Mouse (Mus musculus) activated CD4-positive, CD25-positive, alpha-beta regulatory T cell, adult 4 months (primary cell): ENCODE data around the gene Dlg4. TPM values are rescaled to one million over a fixed set of nuclear protein-coding genes. Genes with fewer than 3 reads are reported as not detected.

Source experiments
- ATAC-seq: one replicate; pipeline ENCODE4 v1.8.0; 2017
- polyA plus RNA-seq, 2 experiments: library from polyadenylated mRNA; unstranded; fragments of 100-300 nt; shearing (Covaris generic); gene quantifications; one replicate each; pipeline ENCODE4 v1.2.1; 2017

The Dlg4 gene
- polyA plus RNA-seq, 2 experiments from 2014 or later, result 9.7 to 11.6 TPM

DNA sequence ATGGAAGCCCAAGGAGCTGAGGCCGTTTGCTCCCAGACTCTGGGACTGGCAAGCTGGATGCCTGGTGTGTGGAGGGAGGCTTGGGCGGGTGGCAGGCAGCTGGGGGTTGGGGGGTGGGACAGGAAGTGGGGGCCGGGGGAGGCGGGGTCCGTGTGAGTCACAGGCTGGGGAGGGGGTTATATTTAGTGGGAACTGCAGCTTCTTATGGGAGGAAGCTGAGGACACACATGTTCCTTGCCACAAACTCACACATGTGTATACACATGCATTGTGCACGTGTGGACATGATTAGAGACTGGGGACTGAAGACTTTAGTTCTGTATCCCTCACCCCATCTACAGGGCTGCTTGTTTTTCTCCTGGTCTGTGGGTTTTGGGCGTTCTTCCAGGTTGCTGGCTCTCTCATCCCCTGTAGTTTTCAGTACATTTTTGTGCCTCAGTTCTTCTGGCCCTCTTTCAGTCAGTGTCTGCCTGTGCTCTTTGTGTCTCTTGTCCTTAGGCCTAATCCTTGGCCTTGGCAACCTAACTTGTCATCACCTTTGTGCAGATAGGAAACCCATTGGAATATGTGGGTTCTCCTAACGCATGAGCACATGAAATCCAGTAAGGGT is 3.4 kb downstream of the Dlg4 start:
- ATAC-seq, result no peak

DNA sequence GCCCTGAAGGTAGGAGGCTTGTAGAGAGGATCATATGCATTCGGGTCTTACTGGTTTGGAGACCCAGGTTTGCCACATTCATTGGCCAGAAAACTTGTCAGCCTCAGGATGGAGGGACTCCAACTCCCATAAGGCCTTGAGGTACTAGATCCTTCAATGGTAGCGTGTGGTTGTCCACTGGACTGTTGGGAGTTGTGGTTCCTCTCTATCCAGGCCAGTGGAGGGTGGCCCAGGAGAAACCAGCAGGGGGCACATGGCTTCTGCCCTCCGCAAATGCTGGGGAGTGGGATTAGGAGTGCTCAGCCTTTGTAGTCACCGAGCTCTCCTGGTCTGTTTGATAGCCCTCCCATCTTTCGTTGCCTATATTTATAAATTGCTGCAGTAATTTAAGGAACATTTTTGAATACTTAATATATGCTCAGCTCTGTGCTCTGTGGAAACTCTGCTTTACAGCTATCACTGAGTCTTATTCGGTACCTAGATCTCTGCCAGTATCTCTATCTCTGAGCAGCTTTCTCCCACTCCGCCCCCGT is 4.1 kb downstream of the Dlg4 start:
- ATAC-seq, result peak; percentile 70

DNA sequence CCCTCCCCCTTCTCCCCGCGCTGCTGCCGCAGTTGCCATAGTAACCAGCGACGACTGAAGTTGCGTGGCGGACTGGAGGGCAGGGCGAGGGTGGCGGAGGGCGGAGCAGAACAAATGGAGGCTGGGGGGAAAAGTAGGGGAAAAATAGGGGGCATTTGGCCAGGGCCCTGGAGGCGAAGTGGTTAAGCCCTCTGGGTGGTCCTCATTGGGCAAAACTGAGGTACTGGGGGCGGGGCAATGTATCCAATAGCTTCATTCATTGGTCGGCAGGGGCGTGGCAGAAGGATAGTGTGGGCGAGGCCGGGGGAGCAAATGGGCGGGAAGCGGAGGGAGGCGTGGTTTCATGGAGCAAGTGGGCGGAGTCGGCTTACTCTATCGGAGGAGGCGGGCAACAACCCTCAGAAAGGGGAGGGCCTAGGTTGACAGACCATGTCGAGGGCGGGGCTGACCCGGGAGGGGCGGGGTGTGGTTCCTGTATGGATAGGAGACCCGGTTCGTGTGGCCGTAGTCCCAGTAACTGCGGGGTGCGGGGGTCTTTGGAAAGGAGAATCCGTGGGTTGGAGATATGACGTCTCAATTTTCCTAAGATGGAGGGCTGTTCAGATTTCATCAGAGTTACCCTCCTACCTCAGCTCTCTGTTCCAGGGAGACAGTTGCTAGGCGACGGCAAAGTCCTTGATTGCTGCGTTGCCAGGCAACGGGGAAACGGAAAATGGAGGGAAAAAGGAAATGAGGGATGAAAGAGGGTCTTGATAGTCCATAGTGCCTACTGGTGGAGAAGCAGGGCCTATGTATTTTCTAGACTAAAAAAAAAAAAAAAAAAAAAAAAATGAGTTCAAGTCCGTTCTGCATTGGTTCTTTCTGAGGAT is 4.8 kb downstream of the Dlg4 start:
- peak; percentile 67 for ATAC-seq

DNA sequence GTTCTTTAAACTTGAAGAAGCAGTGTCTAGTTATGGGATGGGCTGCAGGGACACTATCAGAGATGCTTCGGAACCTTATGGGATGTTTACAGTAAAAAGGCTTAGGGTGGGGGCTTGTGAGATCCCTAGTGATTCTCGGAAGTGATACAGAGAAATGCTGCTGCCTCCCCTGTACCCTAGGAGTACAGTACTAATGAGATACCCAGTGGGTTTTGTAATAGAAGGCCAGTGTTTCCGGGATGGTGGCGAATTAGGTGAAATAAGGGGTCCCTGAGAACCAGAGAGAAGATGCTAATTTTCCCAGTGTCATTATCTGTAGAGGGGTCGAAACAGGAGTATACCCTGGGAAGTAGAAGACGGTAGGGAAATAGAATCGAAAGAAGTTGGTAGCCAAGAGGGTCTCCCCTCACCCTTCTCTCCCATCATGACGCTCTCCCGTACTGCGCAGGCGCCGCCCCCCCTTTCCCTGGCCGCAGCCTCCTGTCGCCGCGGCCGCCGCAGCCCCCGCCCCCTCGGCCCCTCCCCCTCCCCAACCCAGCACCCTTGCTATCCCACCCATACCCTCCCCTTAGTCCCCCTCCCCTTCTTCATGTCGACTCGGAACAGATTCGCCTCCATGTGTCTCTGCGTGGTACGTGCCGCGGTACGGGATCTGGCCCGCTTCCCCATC is 6.9 kb downstream of the Dlg4 start:
- no peak for ATAC-seq

DNA sequence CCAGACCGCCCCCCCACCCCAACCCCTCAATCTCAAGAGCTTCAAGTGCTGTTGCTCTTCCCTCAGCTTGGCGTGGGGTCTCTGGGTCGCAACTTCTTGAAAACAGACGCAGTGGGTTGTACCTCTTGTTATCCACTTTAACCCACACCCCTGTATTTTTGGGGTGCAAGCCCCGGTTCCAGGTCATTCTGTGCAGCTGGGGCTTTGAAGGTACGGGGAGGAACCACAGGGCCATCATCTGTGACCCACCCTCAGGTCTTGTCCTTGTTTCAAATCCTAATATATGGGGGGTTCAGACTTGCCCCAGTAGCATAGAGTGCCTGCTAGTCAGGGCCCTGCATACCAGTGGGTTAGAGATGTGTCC is 7.4 kb downstream of the Dlg4 start:
- no peak for ATAC-seq

DNA sequence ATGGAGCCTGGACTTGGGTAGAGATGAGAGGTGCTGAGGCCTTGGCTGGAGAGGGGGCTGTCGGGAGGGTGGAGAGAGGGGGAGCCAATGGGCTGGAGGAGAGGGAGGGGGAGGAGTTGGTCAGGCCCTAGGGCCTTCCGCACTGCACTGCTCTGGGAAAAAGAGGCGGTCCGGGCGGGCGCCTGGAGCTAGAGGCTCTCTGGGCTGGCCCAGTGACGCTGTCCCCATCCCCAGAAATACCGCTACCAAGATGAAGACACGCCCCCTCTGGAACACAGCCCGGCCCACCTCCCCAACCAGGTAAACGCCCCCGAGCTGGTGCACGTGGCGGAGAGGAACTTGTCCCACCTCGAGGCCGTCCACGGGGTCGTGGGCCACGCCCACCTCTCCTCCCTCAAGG is 9.9 kb downstream of the Dlg4 start:
- no peak for ATAC-seq

DNA sequence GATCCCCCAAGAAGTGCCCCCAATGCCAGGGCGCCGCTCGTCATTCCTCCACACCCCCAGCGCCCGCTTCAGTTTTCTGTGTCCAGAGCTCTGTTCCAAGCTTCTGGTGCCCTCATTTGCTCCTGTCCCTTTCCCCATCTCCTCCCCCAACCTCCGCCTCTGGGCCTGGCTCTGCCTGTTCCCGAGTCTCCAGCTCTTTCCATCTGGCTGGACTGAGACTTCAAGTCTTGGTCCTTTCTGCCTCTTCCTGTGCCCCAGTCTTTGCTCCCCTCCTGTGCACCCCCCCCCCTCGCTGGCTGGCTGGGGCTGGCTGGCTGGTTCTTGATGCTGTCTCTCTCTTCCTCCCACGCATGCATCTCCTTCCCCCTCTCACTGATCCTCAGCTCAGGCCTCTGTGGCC is 10.7 kb downstream of the Dlg4 start:
- no peak for ATAC-seq

DNA sequence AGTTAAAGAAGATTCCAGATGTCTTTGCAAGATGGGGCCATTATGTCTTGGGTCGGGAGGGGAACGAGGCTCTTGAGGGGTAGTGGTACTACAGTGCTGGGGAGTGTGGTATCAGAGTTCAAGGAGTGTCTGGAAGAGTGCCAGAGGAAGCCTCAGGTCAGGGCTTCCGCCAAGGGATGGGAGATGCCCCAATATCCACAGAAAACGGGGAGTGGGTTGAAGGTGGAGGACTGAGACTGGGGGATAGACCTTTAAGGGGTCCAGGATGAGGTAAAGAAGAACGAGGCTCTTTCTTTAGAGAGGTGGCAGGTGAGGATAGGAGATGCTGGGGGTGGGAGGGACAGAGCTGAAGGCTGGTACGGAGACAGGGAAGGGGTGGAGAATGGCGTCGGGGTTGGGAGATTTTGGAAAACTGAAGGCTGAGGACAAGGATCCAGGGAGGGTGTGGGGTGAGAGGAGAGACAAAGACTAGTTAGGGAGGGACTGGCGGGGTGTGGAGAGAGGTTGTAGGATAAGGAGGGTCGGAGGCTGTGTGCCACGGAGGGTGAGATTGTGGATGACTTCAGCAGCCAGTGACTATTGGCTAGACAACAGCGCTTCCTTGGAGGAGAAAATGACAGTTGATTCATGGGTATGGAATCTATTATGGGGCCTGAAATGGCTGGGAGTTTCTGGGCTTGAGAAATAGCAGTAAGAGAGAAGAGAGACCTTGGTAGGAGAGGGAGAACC is 11.8 kb downstream of the Dlg4 start:
- no peak for ATAC-seq

DNA sequence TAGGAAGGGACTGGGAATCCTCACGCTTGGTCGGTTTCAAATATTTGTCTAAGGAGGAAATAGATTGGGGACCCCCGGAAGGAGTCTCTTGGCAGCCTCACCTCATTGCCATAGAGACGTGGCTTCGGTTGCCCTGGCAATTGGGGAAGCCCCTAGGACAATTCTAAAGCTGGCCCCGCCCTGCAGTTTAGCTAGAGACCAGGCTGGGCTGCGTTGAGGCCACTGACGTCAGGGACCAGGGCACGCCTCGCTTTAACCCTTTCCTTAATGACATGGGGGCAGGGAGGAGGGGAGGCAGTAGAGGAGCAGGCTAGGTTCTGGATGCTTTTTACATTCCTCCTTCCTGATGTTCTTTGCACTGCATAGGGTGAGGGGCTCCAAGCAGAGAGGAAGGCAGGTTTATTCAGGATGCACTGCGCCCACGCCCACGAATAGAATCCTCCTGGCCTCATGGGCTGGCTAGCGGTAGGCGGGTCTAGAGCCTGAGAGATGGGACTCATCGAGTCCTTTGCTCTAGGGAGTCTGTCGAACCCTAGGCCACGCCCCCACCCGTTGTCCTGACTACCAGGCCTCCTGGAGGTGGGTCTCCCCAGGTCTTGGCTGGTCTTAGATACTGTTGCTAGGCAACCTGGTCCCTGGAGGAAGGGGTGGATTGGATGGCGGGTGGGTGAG is 12.5 kb downstream of the Dlg4 start:
- peak; percentile 85 for ATAC-seq

DNA sequence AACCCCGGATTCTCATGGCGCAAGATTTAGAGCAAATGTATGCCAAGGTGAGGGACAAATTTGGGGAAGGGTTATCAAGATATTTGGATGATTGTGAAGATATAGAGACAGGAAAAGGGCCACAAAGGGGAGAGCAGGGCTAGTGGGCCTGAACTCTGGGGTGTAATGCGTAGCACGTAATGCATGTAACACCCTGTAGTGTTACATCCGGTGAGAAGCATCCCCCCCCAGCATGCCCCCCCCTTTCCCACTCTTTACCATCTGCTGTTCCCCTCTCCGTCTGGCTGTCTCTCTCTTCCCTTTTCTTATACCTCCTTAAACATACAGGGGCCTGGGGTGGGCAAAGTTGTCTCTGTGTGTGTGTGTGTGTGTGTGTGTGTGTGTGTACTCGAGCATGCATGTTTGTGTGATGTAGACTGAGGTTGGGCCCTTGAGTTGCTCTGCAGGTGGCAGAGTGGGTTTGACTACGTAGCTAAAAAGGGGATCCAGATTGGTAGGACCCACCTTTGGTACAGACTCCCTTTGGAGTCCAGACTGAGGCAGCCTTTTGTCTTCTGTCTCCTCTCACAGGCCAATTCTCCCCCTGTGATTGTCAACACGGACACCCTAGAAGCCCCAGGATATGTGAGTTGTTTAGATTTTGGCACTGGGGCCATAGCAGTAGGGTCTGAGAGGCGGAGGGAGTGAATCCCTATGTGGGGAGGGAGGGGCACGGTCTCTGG is 13.2 kb downstream of the Dlg4 start:
- peak; percentile 37 for ATAC-seq

DNA sequence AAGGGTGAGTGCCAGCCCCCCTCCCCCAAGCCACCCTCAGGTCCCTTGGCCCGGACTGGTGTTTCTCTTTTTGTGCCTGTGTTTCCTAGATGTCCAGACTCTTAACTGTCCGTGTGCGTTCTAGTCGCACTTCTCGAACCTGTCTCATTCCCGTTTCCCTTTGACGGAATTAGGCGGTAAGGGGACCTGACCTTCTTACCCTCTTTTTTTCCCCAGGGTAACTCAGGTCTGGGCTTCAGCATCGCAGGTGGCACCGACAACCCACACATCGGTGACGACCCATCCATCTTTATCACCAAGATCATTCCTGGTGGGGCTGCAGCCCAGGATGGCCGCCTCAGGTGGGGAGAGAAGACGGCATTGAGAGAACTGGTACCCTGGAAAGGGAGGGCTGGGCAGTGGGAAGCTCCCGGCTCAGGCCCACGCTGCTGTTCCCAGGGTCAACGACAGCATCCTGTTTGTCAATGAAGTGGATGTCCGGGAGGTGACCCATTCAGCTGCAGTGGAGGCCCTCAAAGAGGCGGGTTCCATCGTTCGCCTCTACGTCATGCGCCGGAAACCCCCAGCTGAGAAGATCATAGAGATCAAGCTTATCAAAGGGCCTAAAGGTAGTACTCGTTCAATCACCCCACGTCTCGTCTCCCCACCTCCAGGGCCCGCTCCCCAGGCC is 14.0 kb downstream of the Dlg4 start:
- no peak for ATAC-seq

DNA sequence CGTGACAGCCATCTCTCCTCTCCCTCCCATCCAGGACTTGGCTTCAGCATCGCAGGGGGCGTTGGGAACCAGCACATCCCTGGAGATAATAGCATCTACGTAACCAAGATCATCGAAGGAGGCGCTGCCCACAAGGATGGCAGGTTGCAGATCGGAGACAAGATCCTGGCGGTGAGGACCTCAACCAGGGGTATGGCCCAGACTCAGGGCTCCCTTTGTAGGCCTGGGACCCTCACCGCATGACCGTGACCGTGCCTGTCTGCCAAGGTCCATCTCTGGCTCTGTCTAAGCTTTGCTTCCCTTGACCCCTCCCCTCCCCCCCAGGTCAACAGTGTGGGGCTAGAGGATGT is 14.6 kb downstream of the Dlg4 start:
- ATAC-seq, result no peak

DNA sequence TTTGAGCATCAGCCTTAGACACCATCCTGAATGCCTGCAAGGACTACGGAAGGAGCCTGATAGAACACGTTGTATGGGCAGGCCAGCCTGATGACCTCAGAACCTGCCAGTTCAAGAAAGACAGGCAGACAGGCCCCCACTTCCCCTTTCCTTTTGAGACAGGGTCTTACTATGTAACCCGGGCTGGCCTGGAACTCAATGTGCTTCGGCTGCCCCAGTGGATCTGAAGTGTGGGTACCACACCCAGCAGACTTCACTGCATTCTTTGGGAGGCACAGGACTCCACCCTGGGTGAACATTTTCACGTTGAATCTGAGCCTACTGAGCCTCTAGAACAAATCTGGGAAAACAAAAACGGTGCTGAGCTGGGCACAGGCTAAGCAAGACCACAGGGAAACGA is 21.4 kb downstream of the Dlg4 start:
- no peak for ATAC-seq

DNA sequence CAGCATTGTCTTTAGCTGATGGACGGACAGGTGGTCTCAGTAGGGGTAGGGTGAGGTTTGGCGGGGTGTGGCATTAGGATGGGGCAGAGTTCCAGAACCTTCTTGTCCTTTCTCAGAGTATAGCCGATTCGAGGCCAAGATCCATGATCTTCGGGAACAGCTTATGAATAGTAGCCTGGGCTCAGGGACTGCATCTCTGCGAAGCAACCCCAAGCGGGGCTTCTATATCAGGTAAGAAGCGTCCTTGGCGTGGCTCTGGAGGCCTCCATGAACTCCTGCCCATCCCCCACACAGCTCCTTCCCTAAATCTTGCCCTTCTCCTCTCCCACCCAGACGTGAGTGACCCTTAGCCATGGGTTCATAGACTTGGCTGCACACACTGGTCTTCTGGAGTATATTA is 22.9 kb downstream of the Dlg4 start:
- ATAC-seq, result no peak

DNA sequence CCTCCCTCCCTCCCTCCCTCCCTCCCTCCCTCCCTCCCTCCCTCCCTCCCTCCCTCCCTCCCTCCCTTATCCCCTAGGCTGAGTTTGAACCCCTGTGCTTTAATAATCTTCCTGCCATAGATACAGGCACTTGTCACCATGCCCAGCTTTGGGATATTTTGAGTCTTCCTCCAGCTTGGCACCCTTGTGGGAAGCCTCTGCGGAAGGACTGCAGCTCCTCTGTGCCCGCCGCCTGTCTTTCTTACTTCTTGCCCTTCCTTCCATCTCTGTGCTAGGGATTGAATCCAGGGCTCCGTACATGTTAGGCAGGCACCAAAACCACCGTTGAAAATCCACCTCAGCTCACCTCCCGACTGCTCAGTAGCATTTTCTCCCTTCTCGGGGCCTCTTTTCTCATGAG is 23.4 kb downstream of the Dlg4 start:
- ATAC-seq, result no peak

DNA sequence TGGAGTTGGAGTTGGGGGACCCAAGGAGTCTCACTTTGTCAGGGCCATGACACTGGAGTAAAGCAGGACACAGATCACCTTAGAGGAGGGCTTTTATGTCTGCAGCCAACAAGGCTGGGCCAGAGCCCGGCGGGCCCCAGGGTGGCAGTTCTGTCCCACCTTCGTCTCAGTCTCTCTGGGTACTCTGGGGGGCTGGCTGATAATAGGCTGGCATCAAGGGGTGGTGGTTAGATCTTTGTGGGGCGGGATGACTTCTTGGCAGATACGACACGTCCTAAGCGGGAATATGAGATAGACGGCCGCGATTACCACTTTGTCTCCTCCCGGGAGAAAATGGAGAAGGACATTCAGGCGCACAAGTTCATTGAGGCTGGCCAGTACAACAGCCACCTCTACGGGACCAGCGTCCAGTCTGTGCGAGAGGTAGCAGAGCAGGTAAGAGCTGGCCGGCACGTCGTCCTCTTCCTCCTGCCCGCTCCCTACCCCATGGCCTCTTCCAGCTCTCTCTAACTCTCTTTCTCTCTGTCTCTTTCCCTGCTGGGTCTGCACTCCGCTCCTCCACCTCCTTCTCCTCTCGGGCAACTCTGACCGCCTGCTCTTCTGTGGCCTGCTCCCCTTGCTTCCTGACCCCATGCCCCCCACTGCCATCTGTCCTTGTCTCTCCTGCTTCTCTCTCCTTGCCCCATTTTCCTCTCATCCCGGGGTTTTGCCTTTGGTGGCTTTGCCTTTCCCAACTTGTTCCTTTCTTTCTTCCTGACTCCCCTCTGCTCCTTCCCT is 25.8 kb downstream of the Dlg4 start:
- ATAC-seq, result no peak

DNA sequence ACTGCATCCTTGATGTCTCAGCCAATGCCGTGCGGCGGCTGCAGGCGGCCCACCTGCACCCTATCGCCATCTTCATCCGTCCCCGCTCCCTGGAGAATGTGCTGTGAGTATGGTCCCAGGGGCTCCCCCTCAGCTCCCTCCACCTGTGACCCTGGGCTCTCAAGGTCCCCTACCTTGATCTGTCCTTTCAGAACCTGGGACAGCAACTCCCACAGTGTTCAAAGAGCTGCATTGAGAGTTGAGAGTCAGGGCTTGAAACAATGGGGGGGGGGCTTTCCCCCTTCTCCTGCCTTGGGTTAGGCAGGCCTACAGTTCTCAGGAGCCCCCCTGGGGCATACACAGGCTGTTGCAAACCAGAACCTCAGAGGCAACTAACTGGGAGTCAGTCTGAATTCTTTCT is 26.9 kb downstream of the Dlg4 start:
- no peak for ATAC-seq

DNA sequence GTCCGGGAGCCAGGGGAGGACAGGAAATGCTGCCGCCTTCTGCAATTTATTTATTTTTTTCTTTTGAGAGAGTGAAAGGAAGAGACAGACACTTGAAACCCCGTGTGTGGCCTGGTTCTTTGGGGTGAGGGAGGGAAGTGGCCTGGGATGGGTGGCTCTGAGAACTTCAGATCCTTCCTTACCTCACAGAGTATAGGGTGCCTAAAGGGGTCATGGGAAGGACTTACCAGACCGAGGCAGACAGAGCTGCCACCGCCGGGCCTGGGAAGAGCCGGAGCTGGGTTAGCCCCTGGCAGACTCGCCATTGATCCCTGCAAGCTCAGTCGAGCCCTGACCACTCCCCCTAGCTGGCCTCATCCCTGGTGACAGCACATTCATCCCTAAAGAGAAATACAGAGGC is 28.7 kb downstream of the Dlg4 start:
- ATAC-seq, result no peak

DNA sequence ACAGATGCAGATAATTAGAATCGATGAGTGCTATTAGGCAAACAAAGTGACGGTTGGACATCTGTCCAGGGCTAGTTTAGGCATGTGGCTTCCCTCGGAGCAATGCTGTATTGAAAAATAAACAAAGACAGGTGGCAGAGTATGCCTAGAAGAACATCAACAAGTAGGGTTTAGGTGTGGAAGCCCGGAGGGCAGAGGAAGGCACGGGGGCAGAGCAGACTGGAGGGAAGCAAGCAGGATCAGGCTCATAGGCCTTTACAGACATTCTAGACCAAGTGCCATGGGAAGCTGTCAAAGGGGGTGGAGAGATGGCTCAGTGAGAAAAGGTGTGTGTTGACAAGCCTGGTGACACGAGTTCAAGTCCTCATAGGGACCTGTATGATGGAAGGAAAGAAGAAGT is 32.6 kb downstream of the Dlg4 start:
- no peak for ATAC-seq

DNA sequence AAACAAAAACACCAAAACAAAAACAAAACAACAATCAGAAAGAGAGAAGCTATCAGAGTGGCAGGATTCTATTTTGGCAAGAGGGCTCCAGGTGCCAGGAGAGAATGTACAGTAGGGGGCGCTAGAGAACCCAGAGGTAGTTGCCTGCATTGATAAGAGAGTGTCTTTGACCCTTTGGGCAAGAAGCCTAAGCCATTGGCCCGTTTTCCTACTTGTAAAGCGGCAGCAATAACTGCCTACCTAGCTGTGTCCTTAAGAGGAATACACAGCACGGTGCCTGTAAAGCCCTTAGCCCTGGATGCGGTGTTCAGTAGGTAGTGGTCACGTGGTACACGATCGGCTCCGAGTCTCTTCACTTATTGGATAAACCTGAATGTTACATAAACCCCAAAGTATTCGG is 33.1 kb downstream of the Dlg4 start:
- no peak for ATAC-seq
